Mouse (Mus musculus) limb, embryonic 14.5 days (tissue): Measurements from ENCODE around the gene 1700024P04Rik. TPM values are rescaled to one million over a fixed set of nuclear protein-coding genes. Genes with fewer than 3 reads are reported as not detected.

Source experiments
- ATAC-seq: fragments of 200-750 bp; cut with Nextera tagmentation; 2 replicates; pipeline ENCODE4 v1.8.0; 2017; ENCODE audit warnings: low read depth, moderate number of reproducible peaks, moderate TSS enrichment; ENCODE audit not compliant: low FRiP score
- DNase-seq: peaks from one replicate; pipeline ENCODE4 v3.0.0-alpha.2; 2015; ENCODE audit warnings: low spot score
- H3K27ac ChIP-seq: fragments of 300-500 bp; sonication (generic); replicated peaks from 2 replicates; pipeline ENCODE4 v1.5.1; 2014; ENCODE audit warnings: low read depth, mild to moderate bottlenecking, low read length, moderate library complexity, mixed read lengths
- H3K27me3 ChIP-seq: fragments of 300-500 bp; sonication (generic); 2 replicates; pipeline ENCODE4 v1.6.1; 2014; ENCODE audit warnings: low read length, mixed read lengths; ENCODE audit not compliant: control insufficient read depth, insufficient read depth
- H3K36me3 ChIP-seq: fragments of 300-500 bp; sonication (generic); 2 replicates; pipeline ENCODE4 v1.6.1; 2014; ENCODE audit warnings: mild to moderate bottlenecking, low read length, moderate library complexity, mixed read lengths; ENCODE audit not compliant: control insufficient read depth, insufficient read depth
- H3K4me1 ChIP-seq: fragments of 300-500 bp; sonication (generic); 2 replicates; pipeline ENCODE4 v1.6.1; 2014; ENCODE audit warnings: antibody characterized with exemption, low read length, mixed read lengths; ENCODE audit not compliant: control insufficient read depth, insufficient read depth
- H3K4me2 ChIP-seq: fragments of 300-500 bp; sonication (generic); replicated peaks from 2 replicates; pipeline ENCODE4 v1.6.1; 2014; ENCODE audit warnings: low read depth, mild to moderate bottlenecking, low read length, moderate library complexity; ENCODE audit not compliant: severe bottlenecking
- H3K4me3 ChIP-seq: fragments of 300-500 bp; sonication (generic); replicated peaks from 2 replicates; pipeline ENCODE4 v1.5.1; 2014; ENCODE audit warnings: low read length
- H3K9ac ChIP-seq: fragments of 300-500 bp; sonication (generic); 2 replicates; pipeline ENCODE4 v1.6.1; 2014; ENCODE audit warnings: mild to moderate bottlenecking, low read depth, low read length, moderate library complexity; ENCODE audit not compliant: severe bottlenecking
- H3K9me3 ChIP-seq: fragments of 300-500 bp; sonication (generic); 2 replicates; pipeline ENCODE4 v1.6.1; 2016; ENCODE audit warnings: low read length; ENCODE audit not compliant: control insufficient read depth
- POLR2A ChIP-seq: fragments of 200-500 bp; IDR thresholded peaks from 2 replicates; pipeline ENCODE4 v1.8.0; 2012; ENCODE audit warnings: inconsistent platforms, mild to moderate bottlenecking, moderate library complexity, borderline replicate concordance; ENCODE audit not compliant: insufficient read depth, insufficient read length; ENCODE audit errors: extremely low read depth
- WGBS: fragments of 180-500 bp; shearing (Covaris S2); extraction: QIAGEN DNeasy Blood & Tissue Kit; methylation state at CpG from one replicate; pipeline ENCODE4 v1.1.7; 2014; 5-methylcytosine and 5-hydroxymethylcytosine counted together
- polyA plus RNA-seq, 2 experiments: library from polyadenylated mRNA; depleted of rRNA in 1 of 2; stranded (reverse) in 1 of 2; unstranded in 1 of 2; fragments of >200 nt; fragmentation: Nextera tagmentation in 1 of 2; extraction: Ambion mirVana in 1 of 2; gene quantifications; 2 replicates each; pipeline versions ENCODE4 v1.2.1 to v1.2.3; 2012 to 2014

1700024P04Rik gene
- polyA plus RNA-seq, 2 experiments, result not detected

- H3K9ac ChIP-seq, result no peak overlapping the region
- ATAC-seq, result no peak
- 55% methylated on average over 7 of the region's 7 CpGs for WGBS
These were observed 42.5 kb downstream of the 1700024P04Rik start for GRCm38 (mm10) chr13:98941829-98942343.

GRCm38 (mm10) chr13:98937108-98937507 lies 47.3 kb downstream of the 1700024P04Rik start:
- 73% methylated on average over 6 of the region's 6 CpGs for WGBS
- ATAC-seq (no peak), DNase-seq (no peak)
- Histone ChIP-seq H3K9me3 (no peaks in the 10 kb centered on the region), H3K27me3 (no peaks in the 10 kb centered on the region), H3K36me3 (no peaks in the 10 kb centered on the region), H3K4me1 (no peaks in the 10 kb centered on the region), H3K4me2 (no peak overlapping the region), H3K4me3 (no peak overlapping the region), H3K27ac (no peak overlapping the region), H3K9ac (no peak overlapping the region)
- no peak for TF ChIP-seq POLR2A

More at GRCm38 (mm10) chr13:98941829-98942343, 42.5 kb downstream of the 1700024P04Rik start:
- DNase-seq, result no peak
- Histone ChIP-seq H3K27ac (no peak overlapping the region), H3K4me1 (no peaks in the 10 kb centered on the region), H3K4me2 (no peak overlapping the region), H3K4me3 (no peak overlapping the region), H3K36me3 (no peaks in the 10 kb centered on the region), H3K9me3 (no peaks in the 10 kb centered on the region), H3K27me3 (no peaks in the 10 kb centered on the region)
- TF ChIP-seq POLR2A, result no peak

Other genes starting within 250 kb of the 1700024P04Rik start
- 39.2 and 41.6 TPM in 2 replicates for gene Fcho2, start 169.1 kb downstream of the 1700024P04Rik start, polyA plus RNA-seq (2012; rRNA removed)
- 25.3 and 30.4 TPM in 2 replicates for gene Fcho2, start 169.1 kb downstream of the 1700024P04Rik start, polyA plus RNA-seq (2014; fragmentation: Nextera tagmentation; extraction: Ambion mirVana)
- 43.2 and 49.8 TPM in 2 replicates for gene Tnpo1, start 58.2 kb downstream of the 1700024P04Rik start, polyA plus RNA-seq (2012; rRNA removed)
- 36.5 and 38.7 TPM in 2 replicates for gene Tnpo1, start 58.2 kb downstream of the 1700024P04Rik start, polyA plus RNA-seq (2014; fragmentation: Nextera tagmentation; extraction: Ambion mirVana)
- gene Zfp366, start 200.3 kb upstream of the 1700024P04Rik start, polyA plus RNA-seq (2012; rRNA removed), result 2.5 and 3.5 TPM in 2 replicates
- gene Zfp366, start 200.3 kb upstream of the 1700024P04Rik start, polyA plus RNA-seq (2014; fragmentation: Nextera tagmentation; extraction: Ambion mirVana), result 0.73 and 1.0 TPM in 2 replicates